Mouse (Mus musculus) adrenal gland, postnatal 4 days (tissue): ENCODE measurements around the gene Pogz. TPM values are rescaled to one million over a fixed set of nuclear protein-coding genes. Genes with fewer than 3 reads are reported as not detected.
"Not testable (repeated sequence)": the region's sequence is repeated elsewhere in the genome, so short reads cannot be mapped to it uniquely, and the experiment has no call there.

ENCODE experiments used
- DNase-seq, 2 experiments: peaks; one replicate each; pipeline ENCODE4 v3.0.0; 2021 to 2022; ENCODE audit warnings: low spot score in 2 of 2, mixed read lengths in 2 of 2
- total RNA-seq, 2 experiments: library from RNA; stranded (reverse); gene quantifications; 2 replicates each; pipeline ENCODE4 v1.2.3; 2021

Pogz gene
- total RNA-seq, 2 experiments from 2014 or later: 59.0 to 63.0 TPM

GRCm38 (mm10) chr3:94911050-94911693 lies 73.8 kb downstream of the Pogz start:
- DNase-seq: no peak

- no peak for DNase-seq
These were observed 76.4 kb downstream of the Pogz start for GRCm38 (mm10) chr3:94913801-94914200.

GRCm38 (mm10) chr3:94915903-94916741 lies 78.8 kb downstream of the Pogz start:
- no peak for DNase-seq

- DNase-seq: no peak
These were observed 80.5 kb downstream of the Pogz start for GRCm38 (mm10) chr3:94917816-94918361.

GRCm38 (mm10) chr3:94918845-94919244 lies 81.5 kb downstream of the Pogz start:
- no peak for DNase-seq

GRCm38 (mm10) chr3:94921104-94921503 lies 83.7 kb downstream of the Pogz start:
- no peak for DNase-seq

GRCm38 (mm10) chr3:94922333-94922732 lies 85.0 kb downstream of the Pogz start:
- DNase-seq: no peak

- no peak for DNase-seq
These were observed 87.3 kb downstream of the Pogz start for GRCm38 (mm10) chr3:94924688-94925087.

GRCm38 (mm10) chr3:94926301-94926736 lies 89.0 kb downstream of the Pogz start:
- not testable (repeated sequence) for DNase-seq

- DNase-seq: not testable (repeated sequence)
These were observed 91.6 kb downstream of the Pogz start for GRCm38 (mm10) chr3:94928979-94929378.

- DNase-seq: not testable (repeated sequence)
These were observed 93.3 kb downstream of the Pogz start for GRCm38 (mm10) chr3:94930386-94931266.

GRCm38 (mm10) chr3:94931427-94932082 lies 94.2 kb downstream of the Pogz start:
- not testable (repeated sequence) for DNase-seq

Other genes with a start within 250 kb of the Pogz start
- gene Gm10972, start 194.5 kb upstream of the Pogz start, total RNA-seq: not detected
- gene Tuft1, start 178.7 kb upstream of the Pogz start, total RNA-seq: 10 to 100 TPM; 13.7 to 15.4 TPM
- gene Selenbp2, start 144.0 kb upstream of the Pogz start, total RNA-seq: 10 to 100 TPM in 1 of 2 experiments, 1 to 10 TPM in 1; 6.1 to 12.9 TPM
- 1 to 10 TPM; 3.7 to 6.2 TPM for gene Cgn, start 51.1 kb upstream of the Pogz start, total RNA-seq
- 100 to 1,000 TPM; 326 to 345 TPM for gene Psmb4, start 49.4 kb downstream of the Pogz start, total RNA-seq
- 10 to 100 TPM; 50.8 to 55.9 TPM for gene Selenbp1, start 95.5 kb downstream of the Pogz start, total RNA-seq
- 10 to 100 TPM; 35.8 to 37.6 TPM for gene Rfx5, start 116.5 kb downstream of the Pogz start, total RNA-seq
- 10 to 100 TPM; 51.8 to 56.2 TPM for gene Pi4kb, start 137.2 kb downstream of the Pogz start, total RNA-seq
- 10 to 100 TPM; 76.5 to 81.4 TPM for gene Zfp687, start 177.9 kb downstream of the Pogz start, total RNA-seq
- gene Psmd4, start 205.0 kb downstream of the Pogz start, total RNA-seq: 100 to 1,000 TPM; 243 to 263 TPM